Mouse (Mus musculus): ENCODE data around the gene Cdh4.

DNA sequence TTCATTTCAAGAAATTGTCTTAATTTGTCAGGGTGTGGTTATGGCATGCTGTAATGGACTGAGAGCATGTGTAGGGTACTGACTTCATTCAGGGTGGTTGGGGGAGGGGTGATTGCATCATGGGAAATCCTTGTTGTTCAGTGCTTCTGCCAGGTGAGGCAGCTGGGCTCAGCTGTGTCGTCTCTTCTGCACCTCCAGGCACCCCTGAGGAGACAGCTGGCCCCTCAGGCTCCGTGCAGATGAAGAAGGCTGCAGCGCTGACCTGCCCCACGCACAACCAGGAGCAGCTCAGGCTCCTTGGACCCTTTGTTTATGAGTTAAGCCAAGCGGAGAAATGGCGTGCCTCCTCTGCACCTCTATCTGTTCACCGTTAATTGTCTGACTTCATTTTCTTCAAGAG is 77.7 kb downstream of the Cdh4 start:
- TF ChIP-seq CTCF (IDR thresholded peaks at IDR 0.05; ENCODE audit: low read depth, low read length): no peak
- TF ChIP-seq TAL1 (conservative IDR thresholded peaks at IDR 0.05; ENCODE audit: low read depth, low read length): no peak
- TF ChIP-seq GATA1 (IDR thresholded peaks at IDR 0.05; ENCODE audit: borderline replicate concordance, low read length): no peak
- TF ChIP-seq POLR2AphosphoS5 (IDR thresholded peaks at IDR 0.05; ENCODE audit: insufficient replicate concordance, low read depth, low read length): no peak
